Mouse (Mus musculus): ENCODE results near the gene Atg9a. TPM values are rescaled to one million over a fixed set of nuclear protein-coding genes. Genes with fewer than 3 reads are reported as not detected.
A peak's percentile ranks its signal among the peaks of the same experiment; 100 is the strongest.

Atg9a gene
- polyA plus RNA-seq, 1 experiment, result 529 TPM

DNA sequence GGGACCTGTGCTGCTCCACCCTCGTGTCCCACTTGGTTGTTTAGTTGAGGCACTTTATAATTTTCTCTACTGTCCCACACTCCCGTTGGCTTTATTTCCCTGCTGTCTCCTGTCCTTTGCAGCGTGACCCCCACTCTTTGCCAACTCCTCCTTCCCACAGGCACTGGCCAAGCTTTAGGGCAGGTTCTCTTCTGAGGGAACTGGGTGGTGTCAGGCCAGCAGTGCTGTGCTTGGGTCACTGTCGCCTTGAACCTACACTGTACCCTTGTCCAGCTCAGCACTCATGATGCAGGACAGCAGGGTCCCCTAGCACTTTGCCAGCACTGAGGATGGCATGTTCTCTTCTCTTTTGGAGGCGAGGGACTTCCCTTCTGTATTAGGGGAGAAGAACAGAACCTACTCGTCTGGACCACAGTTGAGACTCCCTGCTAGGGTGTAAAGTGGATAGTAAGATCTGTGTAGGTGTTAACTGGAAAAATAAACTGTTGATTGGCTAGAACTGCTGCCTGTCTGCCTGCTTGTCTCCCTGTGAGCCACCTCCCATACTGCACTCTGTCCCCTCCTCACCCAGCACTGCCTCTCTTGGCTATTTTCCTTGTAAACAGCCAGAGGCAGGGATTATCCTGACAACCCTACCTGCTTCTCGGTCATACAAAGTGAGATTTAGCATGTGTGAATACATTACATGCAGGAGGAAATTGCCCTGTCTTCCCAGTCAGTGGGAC lies 44.4 kb downstream of the Atg9a start:
- peaks cover 5% of the 10 kb centered on the region for H3K36me3 ChIP-seq (ENCODE audit: control insufficient read depth, insufficient read depth, low read length)
- H3K27me3 ChIP-seq (ENCODE audit: control insufficient read depth, insufficient read depth, low read length), result no peaks in the 10 kb centered on the region
- TF ChIP-seq POLR2A (IDR thresholded peaks at IDR 0.05; ENCODE audit: control insufficient read depth, low read depth, low read length) (no peak), CTCF (IDR thresholded peaks at IDR 0.05; ENCODE audit: control insufficient read depth, insufficient read depth, insufficient replicate concordance, low read depth, low read length) (no peak)
- peaks cover 6% of the 10 kb centered on the region for H3K4me1 ChIP-seq (ENCODE audit: control insufficient read depth, insufficient read depth, low read length)
- no peak overlapping the region for H3K4me3 ChIP-seq (ENCODE audit: control insufficient read depth, low read depth, low read length)
- H3K27ac ChIP-seq (ENCODE audit: control insufficient read depth, insufficient read depth, low read depth, low read length), result no peak overlapping the region

- Histone ChIP-seq H3K4me3 (ENCODE audit: control insufficient read depth, low read depth, low read length) (no peak overlapping the region), H3K4me1 (ENCODE audit: control insufficient read depth, insufficient read depth, low read length) (peaks cover 11% of the 10 kb centered on the region), H3K36me3 (ENCODE audit: control insufficient read depth, insufficient read depth, low read length) (peaks cover 5% of the 10 kb centered on the region), H3K27me3 (ENCODE audit: control insufficient read depth, insufficient read depth, low read length) (no peaks in the 10 kb centered on the region), H3K27ac (ENCODE audit: control insufficient read depth, insufficient read depth, low read depth, low read length) (no peak overlapping the region)
- TF ChIP-seq POLR2A (IDR thresholded peaks at IDR 0.05; ENCODE audit: control insufficient read depth, low read depth, low read length) (no peak), CTCF (IDR thresholded peaks at IDR 0.05; ENCODE audit: control insufficient read depth, insufficient read depth, insufficient replicate concordance, low read depth, low read length) (no peak)
Measured at GRCm38 (mm10) chr1:75145589-75145988, 46.4 kb downstream of the Atg9a start.

DNA sequence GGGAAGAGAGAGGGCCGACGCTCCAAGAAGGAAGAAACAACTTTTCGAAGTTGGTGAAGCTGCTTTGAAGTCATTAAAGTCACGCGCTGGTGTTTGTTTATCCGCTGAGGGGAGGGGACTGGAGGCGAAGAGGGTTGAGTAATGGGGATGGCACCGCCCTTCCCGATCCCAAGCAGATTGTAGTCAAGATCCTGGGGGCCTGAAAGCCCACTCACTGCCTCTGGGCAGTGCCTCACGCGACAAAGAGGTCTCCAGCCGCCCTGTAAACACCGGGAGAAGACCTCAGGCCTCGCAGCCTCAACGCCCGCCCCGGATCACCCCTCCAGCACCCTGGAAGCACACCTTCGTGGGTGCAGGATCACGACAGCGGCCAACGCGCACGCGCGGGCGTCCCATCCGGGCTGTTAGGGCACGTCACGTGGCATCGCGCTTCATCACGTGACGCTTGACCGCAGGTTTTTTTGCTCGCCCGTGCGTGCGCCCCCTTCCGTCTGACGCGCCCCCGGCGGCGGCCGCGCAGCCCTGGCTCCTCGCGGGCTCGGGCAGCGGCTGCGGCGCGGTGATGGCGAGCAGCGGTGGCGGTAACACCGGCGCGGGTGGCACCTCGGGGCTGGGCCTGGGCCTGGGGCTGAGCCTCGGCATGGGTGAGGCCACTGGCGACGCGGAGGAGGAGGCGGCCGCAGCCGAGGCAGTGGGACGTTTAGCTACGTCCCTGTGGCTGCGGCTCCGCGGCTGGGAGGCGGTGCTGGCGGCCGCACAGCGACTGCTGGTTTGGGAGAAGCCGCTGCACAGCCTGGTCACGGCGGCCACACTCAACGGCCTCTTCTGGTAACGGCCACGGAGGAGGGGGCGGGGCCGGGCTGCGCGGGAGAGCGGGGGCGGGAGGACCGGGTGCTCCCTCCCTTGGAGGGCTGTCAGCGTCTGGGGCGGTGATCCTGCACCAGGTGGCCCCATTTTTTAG lies 49.4 kb downstream of the Atg9a start, which contains the start of the genes Cnppd1 and Retreg2:
Gene Cnppd1, minus strand, starts transcription at position 411 of the 961 bp plus-strand sequence.
Gene Retreg2, plus strand, starts transcription at position 478 of the 961 bp plus-strand sequence.
- peak within 1 kb of the TSS; percentile 95 for H3K27ac ChIP-seq (ENCODE audit: control insufficient read depth, insufficient read depth, low read depth, low read length)
- H3K27me3 ChIP-seq (ENCODE audit: control insufficient read depth, insufficient read depth, low read length), result no peaks in the 10 kb centered on the region
- H3K4me3 ChIP-seq (ENCODE audit: control insufficient read depth, low read depth, low read length), result peak within 1 kb of the TSS; percentile 87
- TF ChIP-seq CTCF (IDR thresholded peaks at IDR 0.05; ENCODE audit: control insufficient read depth, insufficient read depth, insufficient replicate concordance, low read depth, low read length) (peak; percentile 47; the same call in 1 of the 2 replicates), POLR2A (IDR thresholded peaks at IDR 0.05; ENCODE audit: control insufficient read depth, low read depth, low read length) (peak; percentile 96)
- H3K36me3 ChIP-seq (ENCODE audit: control insufficient read depth, insufficient read depth, low read length), result peaks cover 3% of the 10 kb centered on the region
- peaks cover 11% of the 10 kb centered on the region for H3K4me1 ChIP-seq (ENCODE audit: control insufficient read depth, insufficient read depth, low read length)

GRCm38 (mm10) chr1:75141486-75142190 lies 50.4 kb downstream of the Atg9a start:
- Histone ChIP-seq H3K27ac (ENCODE audit: control insufficient read depth, insufficient read depth, low read depth, low read length) (peak overlapping the region; percentile 95), H3K4me3 (ENCODE audit: control insufficient read depth, low read depth, low read length) (peak overlapping the region; percentile 87), H3K4me1 (ENCODE audit: control insufficient read depth, insufficient read depth, low read length) (peaks cover 11% of the 10 kb centered on the region), H3K27me3 (ENCODE audit: control insufficient read depth, insufficient read depth, low read length) (no peaks in the 10 kb centered on the region), H3K36me3 (ENCODE audit: control insufficient read depth, insufficient read depth, low read length) (peaks cover 1% of the 10 kb centered on the region; the same call in 1 of the 2 replicates)
- TF ChIP-seq POLR2A (IDR thresholded peaks at IDR 0.05; ENCODE audit: control insufficient read depth, low read depth, low read length), result no peak
- TF ChIP-seq CTCF (IDR thresholded peaks at IDR 0.05; ENCODE audit: control insufficient read depth, insufficient read depth, insufficient replicate concordance, low read depth, low read length), result peak; percentile 19; the same call in 1 of the 2 replicates

DNA sequence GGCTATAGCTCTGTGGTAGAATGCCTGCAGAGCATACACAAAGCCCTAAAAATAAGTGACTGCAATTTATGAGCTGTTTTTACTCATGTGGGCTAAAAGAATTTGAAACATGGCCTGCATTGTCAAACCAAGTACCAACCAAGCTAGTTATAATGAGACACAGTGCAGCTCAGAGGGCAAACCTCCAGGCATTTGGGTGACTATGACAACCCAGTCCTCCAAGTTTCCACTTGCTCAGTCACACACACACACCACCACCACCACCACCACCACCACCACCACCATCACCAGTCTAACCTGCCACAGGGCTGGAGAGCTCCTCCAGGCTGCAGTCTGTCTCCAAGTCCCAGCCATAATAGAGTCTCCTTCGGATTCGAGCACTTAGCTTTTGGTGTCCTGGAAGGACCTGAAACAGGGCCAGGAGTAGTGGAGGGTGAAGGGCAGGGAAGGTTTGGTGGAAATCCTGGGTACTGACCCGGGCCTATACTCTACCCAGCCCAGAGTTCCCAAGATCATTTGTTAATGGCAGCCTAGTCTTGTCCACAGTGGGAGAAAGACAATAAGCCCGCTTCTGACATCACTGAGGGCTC lies 51.3 kb downstream of the Atg9a start:
- Histone ChIP-seq H3K4me1 (ENCODE audit: control insufficient read depth, insufficient read depth, low read length) (peaks cover 11% of the 10 kb centered on the region), H3K4me3 (ENCODE audit: control insufficient read depth, low read depth, low read length) (peak overlapping the region; percentile 87), H3K27ac (ENCODE audit: control insufficient read depth, insufficient read depth, low read depth, low read length) (peak overlapping the region; percentile 95), H3K27me3 (ENCODE audit: control insufficient read depth, insufficient read depth, low read length) (no peaks in the 10 kb centered on the region), H3K36me3 (ENCODE audit: control insufficient read depth, insufficient read depth, low read length) (no peaks in the 10 kb centered on the region)
- TF ChIP-seq POLR2A (IDR thresholded peaks at IDR 0.05; ENCODE audit: control insufficient read depth, low read depth, low read length) (no peak), CTCF (IDR thresholded peaks at IDR 0.05; ENCODE audit: control insufficient read depth, insufficient read depth, insufficient replicate concordance, low read depth, low read length) (no peak)

DNA sequence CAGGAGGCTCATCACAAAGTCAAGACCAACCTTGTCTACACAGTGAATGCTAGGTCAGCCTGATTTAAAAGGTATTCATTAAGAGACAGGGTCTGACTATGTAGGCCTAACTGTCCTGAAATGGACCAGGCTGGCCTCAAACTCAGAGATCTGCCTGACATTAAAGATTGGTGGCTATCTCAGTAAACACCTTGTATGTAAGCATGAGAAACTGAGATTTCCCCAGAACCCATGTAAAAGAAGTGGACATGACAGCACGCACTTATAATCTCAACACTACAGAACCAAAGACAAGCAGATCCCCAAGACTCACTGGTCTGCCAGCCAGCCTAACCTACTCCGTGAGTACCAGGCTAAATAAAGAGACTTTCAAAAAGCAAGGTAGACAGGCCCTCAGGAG lies 53.5 kb downstream of the Atg9a start:
- Histone ChIP-seq H3K4me3 (ENCODE audit: control insufficient read depth, low read depth, low read length) (no peak overlapping the region), H3K27me3 (ENCODE audit: control insufficient read depth, insufficient read depth, low read length) (no peaks in the 10 kb centered on the region)

More for the DNA sequence above, 53.5 kb downstream of the Atg9a start:
- peaks cover 6% of the 10 kb centered on the region for H3K4me1 ChIP-seq (ENCODE audit: control insufficient read depth, insufficient read depth, low read length)
- TF ChIP-seq POLR2A (IDR thresholded peaks at IDR 0.05; ENCODE audit: control insufficient read depth, low read depth, low read length) (no peak), CTCF (IDR thresholded peaks at IDR 0.05; ENCODE audit: control insufficient read depth, insufficient read depth, insufficient replicate concordance, low read depth, low read length) (no peak)
- H3K27ac ChIP-seq (ENCODE audit: control insufficient read depth, insufficient read depth, low read depth, low read length), result no peak overlapping the region
- H3K36me3 ChIP-seq (ENCODE audit: control insufficient read depth, insufficient read depth, low read length), result no peaks in the 10 kb centered on the region
